Mouse (Mus musculus): Measurements from ENCODE around the gene Ddx56. TPM values are rescaled to one million over a fixed set of nuclear protein-coding genes. Genes with fewer than 3 reads are reported as not detected.
A peak's percentile ranks its signal among the peaks of the same experiment; 100 is the strongest.

The Ddx56 gene
- polyA plus RNA-seq, 1 experiment from 2014 or later = 73.2 TPM

DNA sequence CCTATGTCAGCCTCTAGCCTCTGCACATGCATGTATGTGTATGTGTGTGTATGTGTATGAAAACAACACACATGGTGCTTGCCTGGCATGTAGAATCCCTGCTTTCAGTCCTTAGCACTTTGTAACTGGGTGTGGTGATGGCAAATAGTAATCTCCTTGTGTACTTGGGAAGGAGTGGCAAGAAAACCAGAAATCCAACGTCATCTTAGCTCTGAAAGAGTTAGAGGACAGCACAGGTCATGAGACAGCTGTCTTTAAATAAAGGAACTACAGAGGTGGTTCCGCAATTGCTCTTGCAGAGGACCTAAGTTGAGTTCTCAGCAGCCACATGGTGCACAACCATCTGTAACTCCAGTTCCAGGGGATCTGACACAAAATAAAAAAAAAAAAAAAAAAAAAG lies 31.9 kb upstream of the Ddx56 start:
- Histone ChIP-seq H3K9ac (ENCODE audit: low read depth, low read length) (no peak overlapping the region), H3K27ac (no peak overlapping the region), H3K4me3 (replicated peaks; ENCODE audit: low read depth, low read length) (no peak overlapping the region), H3K4me2 (ENCODE audit: low read length) (no peak overlapping the region), H3K27me3 (ENCODE audit: insufficient read depth, low read length) (no peaks in the 10 kb centered on the region), H3K9me3 (replicated peaks; ENCODE audit: low read length) (no peaks in the 10 kb centered on the region), H3K36me3 (ENCODE audit: insufficient read depth, low read length) (peaks cover 24% of the 10 kb centered on the region), H3K4me1 (replicated peaks; ENCODE audit: insufficient read depth, low read length) (no peaks in the 10 kb centered on the region)
- ATAC-seq (replicated peaks; ENCODE audit: low FRiP score, low read depth) = no peak
- WGBS = 82% methylated on average over 2 of the region's 2 CpGs
- TF ChIP-seq CTCF (IDR thresholded peaks at IDR 0.05; ENCODE audit: low read depth) = no peak
- DNase-seq (ENCODE audit: low spot score) = no peak

DNA sequence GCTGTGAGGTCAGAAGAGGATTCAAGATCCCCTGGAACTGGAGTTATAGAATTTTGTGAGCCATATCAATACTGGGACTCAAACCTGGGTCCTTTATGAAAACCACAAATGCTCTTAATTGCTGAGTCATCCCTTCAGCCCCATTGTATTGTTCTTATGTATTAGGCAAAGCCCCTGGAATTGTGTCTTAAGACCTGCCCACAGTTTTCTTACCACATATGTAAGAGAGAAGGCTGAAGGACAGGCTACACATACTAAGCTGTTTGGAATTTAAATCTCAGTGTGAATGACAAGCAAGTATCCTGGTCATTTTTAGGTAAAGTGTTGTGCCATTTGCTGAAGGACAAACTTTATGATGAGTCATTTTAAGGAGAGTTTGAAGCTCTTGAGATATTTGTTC lies 28.5 kb upstream of the Ddx56 start:
- Histone ChIP-seq H3K9ac (ENCODE audit: low read depth, low read length) (no peak overlapping the region), H3K4me2 (ENCODE audit: low read length) (no peak overlapping the region), H3K9me3 (replicated peaks; ENCODE audit: low read length) (no peaks in the 10 kb centered on the region), H3K4me1 (replicated peaks; ENCODE audit: insufficient read depth, low read length) (0 out of 2 replicates have a peak, but pooled peaks cover 4% of the 10 kb centered on the region), H3K4me3 (replicated peaks; ENCODE audit: low read depth, low read length) (no peak overlapping the region), H3K27ac (no peak overlapping the region), H3K27me3 (ENCODE audit: insufficient read depth, low read length) (no peaks in the 10 kb centered on the region), H3K36me3 (ENCODE audit: insufficient read depth, low read length) (peaks cover 21% of the 10 kb centered on the region)
- DNase-seq (ENCODE audit: low spot score) (no peak), ATAC-seq (replicated peaks; ENCODE audit: low FRiP score, low read depth) (no peak)
- no peak for TF ChIP-seq CTCF (IDR thresholded peaks at IDR 0.05; ENCODE audit: low read depth)

DNA sequence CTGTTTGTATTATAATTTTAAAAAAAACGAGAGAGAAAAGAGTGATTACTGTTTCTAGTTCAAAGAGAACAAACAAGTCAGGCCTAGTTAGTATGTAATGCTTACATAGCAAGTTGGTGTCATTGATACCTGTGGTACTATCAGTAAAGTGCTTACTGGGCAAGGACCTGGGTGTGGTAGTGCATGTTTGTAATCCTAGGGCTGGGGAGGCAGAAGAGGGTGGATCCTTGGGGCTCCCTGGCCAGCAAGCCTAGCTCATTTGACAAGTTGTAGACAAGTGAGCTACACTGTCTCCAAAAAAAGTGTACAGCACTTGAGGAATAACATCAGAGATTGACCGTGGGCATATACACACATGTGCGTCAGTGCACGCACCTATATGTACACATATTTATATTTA lies 27.1 kb upstream of the Ddx56 start:
- Histone ChIP-seq H3K27me3 (ENCODE audit: insufficient read depth, low read length) (no peaks in the 10 kb centered on the region), H3K4me2 (ENCODE audit: low read length) (no peak overlapping the region), H3K9me3 (replicated peaks; ENCODE audit: low read length) (no peaks in the 10 kb centered on the region), H3K27ac (no peak overlapping the region), H3K36me3 (ENCODE audit: insufficient read depth, low read length) (peaks cover 21% of the 10 kb centered on the region), H3K4me1 (replicated peaks; ENCODE audit: insufficient read depth, low read length) (0 out of 2 replicates have a peak, but pooled peaks cover 4% of the 10 kb centered on the region), H3K4me3 (replicated peaks; ENCODE audit: low read depth, low read length) (no peak overlapping the region), H3K9ac (ENCODE audit: low read depth, low read length) (no peak overlapping the region)
- ATAC-seq (replicated peaks; ENCODE audit: low FRiP score, low read depth) = no peak
- 93% methylated on average over 4 of the region's 4 CpGs for WGBS
- TF ChIP-seq CTCF (IDR thresholded peaks at IDR 0.05; ENCODE audit: low read depth) = no peak
- no peak for DNase-seq (ENCODE audit: low spot score)

DNA sequence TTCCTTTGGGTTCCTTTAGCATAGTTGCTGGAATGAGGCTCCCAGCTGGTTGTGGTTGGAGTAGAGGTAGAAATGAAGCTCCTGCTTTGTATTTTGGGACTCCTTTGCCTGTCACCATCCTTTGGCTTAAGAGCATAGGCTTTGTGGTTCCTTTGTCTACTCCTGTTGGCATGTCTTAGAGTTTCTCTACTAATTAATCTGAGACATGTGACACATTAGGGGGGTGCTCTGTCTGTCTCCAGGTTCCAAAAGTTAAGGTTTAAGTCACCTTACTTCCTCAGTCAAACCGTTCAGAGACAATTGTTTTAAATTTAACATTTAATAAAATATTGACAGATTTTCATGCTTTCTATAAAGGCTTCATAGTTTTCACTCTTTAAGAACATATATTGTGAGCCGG lies 26.0 kb upstream of the Ddx56 start:
- Histone ChIP-seq H3K4me3 (replicated peaks; ENCODE audit: low read depth, low read length) (no peak overlapping the region), H3K27ac (no peak overlapping the region), H3K27me3 (ENCODE audit: insufficient read depth, low read length) (no peaks in the 10 kb centered on the region), H3K9ac (ENCODE audit: low read depth, low read length) (no peak overlapping the region), H3K4me2 (ENCODE audit: low read length) (no peak overlapping the region), H3K9me3 (replicated peaks; ENCODE audit: low read length) (no peaks in the 10 kb centered on the region), H3K36me3 (ENCODE audit: insufficient read depth, low read length) (peaks cover 15% of the 10 kb centered on the region), H3K4me1 (replicated peaks; ENCODE audit: insufficient read depth, low read length) (0 out of 2 replicates have a peak, but pooled peaks cover 4% of the 10 kb centered on the region)
- no peak for TF ChIP-seq CTCF (IDR thresholded peaks at IDR 0.05; ENCODE audit: low read depth)
- DNase-seq (ENCODE audit: low spot score) = no peak
- no peak for ATAC-seq (replicated peaks; ENCODE audit: low FRiP score, low read depth)
- WGBS = 90% methylated on average over 2 of the region's 2 CpGs

DNA sequence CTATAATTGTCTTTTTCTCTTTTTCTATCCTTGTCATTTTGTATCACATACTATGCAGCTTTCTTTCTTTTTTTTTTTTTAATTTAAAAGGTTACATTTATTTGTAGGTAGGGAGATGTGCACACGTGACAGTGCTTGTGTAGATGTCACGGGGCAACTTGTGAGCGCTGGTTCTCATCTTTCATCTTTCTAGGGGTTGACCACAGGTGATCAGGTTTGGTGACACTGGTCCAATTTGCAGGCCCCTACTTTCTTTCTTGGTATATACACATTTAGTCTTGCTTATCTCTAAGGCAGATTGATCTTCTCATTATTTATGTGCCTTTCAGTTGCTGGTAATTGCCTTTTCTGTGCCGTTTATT lies 25.4 kb upstream of the Ddx56 start:
- TF ChIP-seq CTCF (IDR thresholded peaks at IDR 0.05; ENCODE audit: low read depth) = no peak
- H3K27me3 ChIP-seq (ENCODE audit: insufficient read depth, low read length) = no peaks in the 10 kb centered on the region
- WGBS = 92% methylated on average over 4 of the region's 4 CpGs
- 0 out of 2 replicates have a peak, but pooled peaks cover 4% of the 10 kb centered on the region for H3K4me1 ChIP-seq (replicated peaks; ENCODE audit: insufficient read depth, low read length)
- H3K4me3 ChIP-seq (replicated peaks; ENCODE audit: low read depth, low read length) = peak overlapping the region; percentile 70
- H3K27ac ChIP-seq = peak overlapping the region; percentile 94; the same call in 1 of the 2 replicates
- DNase-seq (ENCODE audit: low spot score) (no peak), ATAC-seq (replicated peaks; ENCODE audit: low FRiP score, low read depth) (no peak)
- peak overlapping the region; percentile 75 for H3K4me2 ChIP-seq (ENCODE audit: low read length)
- H3K9me3 ChIP-seq (replicated peaks; ENCODE audit: low read length) = no peaks in the 10 kb centered on the region
- H3K9ac ChIP-seq (ENCODE audit: low read depth, low read length) = no peak overlapping the region
- H3K36me3 ChIP-seq (ENCODE audit: insufficient read depth, low read length) = peaks cover 9% of the 10 kb centered on the region

DNA sequence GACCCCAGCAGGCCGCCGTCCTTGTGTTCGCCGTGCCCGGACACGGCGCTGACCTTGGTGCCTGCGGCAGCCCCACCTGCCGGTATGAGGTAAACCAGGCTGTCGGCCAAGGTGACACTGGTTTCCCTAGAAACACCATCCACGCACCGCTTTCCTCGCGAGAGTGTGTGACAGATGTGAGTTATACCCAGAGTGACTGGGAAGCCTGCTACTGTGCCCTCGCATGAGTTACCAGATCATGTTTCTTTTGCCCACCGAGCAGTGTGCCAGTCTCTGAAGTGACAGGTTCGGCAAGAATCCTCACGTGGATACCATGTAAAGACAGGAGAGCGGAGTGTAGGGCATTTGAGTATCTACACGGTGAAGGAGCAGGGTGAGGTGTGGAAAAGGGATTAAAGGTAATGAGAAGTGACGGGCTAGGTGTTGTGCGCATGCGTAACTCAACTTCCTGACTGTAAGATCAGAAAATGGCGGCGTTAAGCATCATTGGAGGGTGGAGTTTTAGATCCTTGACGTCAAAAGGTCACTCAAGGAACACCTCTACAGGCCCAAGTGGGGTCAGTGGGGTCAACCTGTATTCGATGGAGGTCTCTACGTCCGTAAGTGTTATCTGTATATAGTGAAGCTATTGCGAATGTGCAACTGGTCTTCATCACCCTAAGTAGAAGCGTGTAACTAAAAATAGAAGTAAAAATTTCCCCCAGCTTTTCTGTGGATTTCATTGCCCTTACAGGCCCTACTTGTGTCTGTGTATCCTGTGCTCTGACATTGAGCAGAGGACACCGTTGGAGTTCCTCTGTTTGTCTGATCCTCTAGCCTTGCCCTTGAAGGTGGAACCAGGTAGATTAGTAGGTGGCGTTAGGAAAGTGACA lies 24.8 kb upstream of the Ddx56 start:
- DNase-seq (ENCODE audit: low spot score) (peak; percentile 89), ATAC-seq (replicated peaks; ENCODE audit: low FRiP score, low read depth) (peak; percentile 81)
- WGBS = 16% methylated on average over 33 of the region's 33 CpGs

More for the DNA sequence above, 24.8 kb upstream of the Ddx56 start:
- Histone ChIP-seq H3K27ac (peak overlapping the region; percentile 94), H3K4me1 (replicated peaks; ENCODE audit: insufficient read depth, low read length) (0 out of 2 replicates have a peak, but pooled peaks cover 4% of the 10 kb centered on the region), H3K9me3 (replicated peaks; ENCODE audit: low read length) (no peaks in the 10 kb centered on the region), H3K4me3 (replicated peaks; ENCODE audit: low read depth, low read length) (peak overlapping the region; percentile 70), H3K9ac (ENCODE audit: low read depth, low read length) (peak overlapping the region; percentile 78), H3K4me2 (ENCODE audit: low read length) (peak overlapping the region; percentile 75), H3K36me3 (ENCODE audit: insufficient read depth, low read length) (peaks cover 4% of the 10 kb centered on the region; the same call in 1 of the 2 replicates), H3K27me3 (ENCODE audit: insufficient read depth, low read length) (no peaks in the 10 kb centered on the region)
- peak; percentile 52 for TF ChIP-seq CTCF (IDR thresholded peaks at IDR 0.05; ENCODE audit: low read depth)

All from kidney, postnatal 0 days (tissue).